Mouse (Mus musculus): Measurements from ENCODE around the gene Slc2a1. TPM values are rescaled to one million over a fixed set of nuclear protein-coding genes. Genes with fewer than 3 reads are reported as not detected.

Gene Slc2a1
- total and polyA plus RNA-seq, 2 experiments, result 6.9 to 11.1 TPM

DNA sequence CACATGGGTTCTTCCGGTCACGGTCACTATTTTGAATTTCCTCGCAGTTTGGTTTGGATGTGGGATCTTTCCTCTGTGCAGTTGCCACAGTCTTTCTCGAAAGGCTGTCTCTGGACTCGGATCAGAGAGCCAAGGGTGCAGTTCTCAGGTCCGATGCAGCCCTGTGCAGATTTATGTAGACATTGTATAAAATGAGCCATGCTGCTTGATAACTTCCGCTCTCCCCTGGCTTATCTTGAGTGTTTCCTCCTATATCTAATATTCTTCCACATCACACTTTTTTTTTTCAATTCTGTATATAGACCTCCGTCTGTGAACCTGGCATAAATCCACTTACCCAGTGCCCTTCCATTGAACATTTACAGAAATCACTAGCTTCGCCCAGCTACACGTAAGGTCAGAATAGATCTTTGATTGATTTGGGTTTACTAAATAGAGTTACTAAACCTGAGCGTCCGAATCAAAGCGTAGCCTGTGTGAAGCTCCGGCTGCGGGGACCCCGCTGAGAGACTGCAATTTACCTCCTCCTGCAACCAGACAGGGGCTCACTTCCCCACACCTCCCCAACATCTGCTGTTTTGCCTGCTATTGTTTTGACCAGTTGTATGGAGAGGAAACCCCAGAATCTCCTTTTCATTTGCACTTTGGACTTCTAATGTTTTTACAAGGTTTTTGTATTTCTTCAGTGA is 37.4 kb upstream of the Slc2a1 start:
- Histone ChIP-seq H3K4me3 (ENCODE audit: insufficient read depth, low read depth, low read length) (no peak overlapping the region), H3K79me2 (ENCODE audit: control insufficient read depth, insufficient read depth, low read length) (no peaks in the 10 kb centered on the region), H3K27me3 (ENCODE audit: control insufficient read depth, insufficient read depth, low read length) (no peaks in the 10 kb centered on the region; the same call in 1 of the 2 replicates), H3K9ac (ENCODE audit: low read depth, low read length) (no peak overlapping the region), H3K36me3 (ENCODE audit: control insufficient read depth, insufficient read depth, low read length) (no peaks in the 10 kb centered on the region), H3K4me1 (ENCODE audit: control insufficient read depth, insufficient read depth, low read length) (0 out of 2 replicates have a peak, but pooled peaks cover 2% of the 10 kb centered on the region), H3K27ac (replicated peaks; ENCODE audit: insufficient read depth, low read depth, low read length) (no peak overlapping the region)
- peak; percentile 10 for DNase-seq (ENCODE audit: extremely low read depth, low read depth, low spot score)
- WGBS, result 40% methylated on average over 16 of the region's 16 CpGs
- TF ChIP-seq POLR2A (IDR thresholded peaks at IDR 0.05; ENCODE audit: extremely low read depth, insufficient read depth, low read length) (no peak), CTCF (IDR thresholded peaks at IDR 0.05; ENCODE audit: low read depth, low read length) (no peak)

DNA sequence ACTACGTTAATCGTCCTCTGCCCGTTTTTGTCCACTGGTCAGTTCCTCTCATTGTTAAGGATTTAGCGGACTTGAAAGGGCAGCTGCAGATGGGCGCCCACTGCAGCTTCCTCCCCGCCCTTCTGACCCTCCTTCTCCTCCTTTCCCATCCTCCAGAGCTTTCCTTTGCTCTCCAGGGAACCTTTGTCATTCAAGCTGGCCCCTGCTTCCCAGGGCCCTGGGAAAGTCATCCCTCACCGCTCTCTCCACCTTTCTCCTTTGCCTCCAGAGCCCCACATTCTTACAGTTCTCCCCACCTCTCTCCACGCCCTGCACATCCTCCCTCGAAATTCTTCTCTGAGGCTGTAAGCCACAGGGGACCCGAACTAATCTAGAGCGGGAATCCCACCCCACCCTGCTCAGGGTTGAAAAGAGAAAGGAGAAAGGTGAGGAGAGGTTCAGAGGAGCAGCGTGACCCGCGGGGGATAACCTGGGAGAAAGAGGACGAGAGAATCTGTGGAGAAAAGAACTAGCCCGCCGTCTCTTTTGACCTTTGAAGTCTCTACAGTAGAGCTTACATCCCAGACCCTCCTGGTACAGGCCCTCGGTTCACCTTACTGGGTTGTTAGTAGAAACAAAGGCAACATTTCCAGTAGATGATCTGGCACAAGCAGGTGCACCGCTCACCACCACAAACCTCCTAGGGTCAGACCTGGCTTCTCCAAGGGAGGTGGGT is 36.7 kb upstream of the Slc2a1 start:
- Histone ChIP-seq H3K27ac (replicated peaks; ENCODE audit: insufficient read depth, low read depth, low read length) (no peak overlapping the region), H3K4me3 (ENCODE audit: insufficient read depth, low read depth, low read length) (no peak overlapping the region), H3K9ac (ENCODE audit: low read depth, low read length) (no peak overlapping the region), H3K4me1 (ENCODE audit: control insufficient read depth, insufficient read depth, low read length) (0 out of 2 replicates have a peak, but pooled peaks cover 2% of the 10 kb centered on the region), H3K27me3 (ENCODE audit: control insufficient read depth, insufficient read depth, low read length) (no peaks in the 10 kb centered on the region; the same call in 1 of the 2 replicates), H3K79me2 (ENCODE audit: control insufficient read depth, insufficient read depth, low read length) (no peaks in the 10 kb centered on the region), H3K36me3 (ENCODE audit: control insufficient read depth, insufficient read depth, low read length) (no peaks in the 10 kb centered on the region)
- no peak for TF ChIP-seq POLR2A (IDR thresholded peaks at IDR 0.05; ENCODE audit: extremely low read depth, insufficient read depth, low read length)
- no peak for TF ChIP-seq CTCF (IDR thresholded peaks at IDR 0.05; ENCODE audit: low read depth, low read length)
- no peak for DNase-seq (ENCODE audit: extremely low read depth, low read depth, low spot score)
- 36% methylated on average over 19 of the region's 19 CpGs for WGBS

DNA sequence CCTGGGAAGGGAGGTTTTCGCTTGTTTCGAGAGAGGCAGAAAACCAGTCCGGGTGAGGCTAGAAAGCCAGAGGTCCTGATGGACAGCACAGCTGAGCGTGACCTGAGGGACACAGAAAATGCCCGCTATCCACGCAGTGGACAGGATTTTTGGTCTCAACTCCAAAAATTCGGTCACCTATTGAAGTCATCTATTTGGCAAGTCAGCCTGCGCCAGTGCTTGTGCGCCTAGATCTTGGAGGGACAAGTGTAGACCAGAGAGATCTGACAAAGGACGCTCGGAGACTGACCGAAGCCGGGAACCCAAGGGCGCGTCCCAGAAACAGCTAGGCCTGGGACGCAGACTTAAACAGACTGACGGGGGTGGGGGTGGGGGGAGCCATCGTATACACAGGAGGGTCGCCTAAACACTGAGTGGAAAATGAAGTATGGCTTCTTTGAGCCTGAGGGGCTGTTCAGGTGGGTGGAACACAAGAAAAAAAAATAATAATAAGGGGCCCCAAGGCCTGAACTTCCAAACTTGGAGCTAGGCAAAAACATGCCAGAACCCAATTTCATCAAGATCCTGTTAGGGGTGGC is 36.1 kb upstream of the Slc2a1 start:
- no peaks in the 10 kb centered on the region for H3K79me2 ChIP-seq (ENCODE audit: control insufficient read depth, insufficient read depth, low read length)
- 0 out of 2 replicates have a peak, but pooled peaks cover 2% of the 10 kb centered on the region for H3K4me1 ChIP-seq (ENCODE audit: control insufficient read depth, insufficient read depth, low read length)
- no peak overlapping the region for H3K27ac ChIP-seq (replicated peaks; ENCODE audit: insufficient read depth, low read depth, low read length)
- 55% methylated on average over 19 of the region's 19 CpGs for WGBS
- TF ChIP-seq CTCF (IDR thresholded peaks at IDR 0.05; ENCODE audit: low read depth, low read length) (no peak), POLR2A (IDR thresholded peaks at IDR 0.05; ENCODE audit: extremely low read depth, insufficient read depth, low read length) (no peak)
- H3K27me3 ChIP-seq (ENCODE audit: control insufficient read depth, insufficient read depth, low read length), result no peaks in the 10 kb centered on the region; the same call in 1 of the 2 replicates
- no peak overlapping the region for H3K9ac ChIP-seq (ENCODE audit: low read depth, low read length)
- no peak for DNase-seq (ENCODE audit: extremely low read depth, low read depth, low spot score)
- H3K4me3 ChIP-seq (ENCODE audit: insufficient read depth, low read depth, low read length), result no peak overlapping the region
- H3K36me3 ChIP-seq (ENCODE audit: control insufficient read depth, insufficient read depth, low read length), result no peaks in the 10 kb centered on the region

DNA sequence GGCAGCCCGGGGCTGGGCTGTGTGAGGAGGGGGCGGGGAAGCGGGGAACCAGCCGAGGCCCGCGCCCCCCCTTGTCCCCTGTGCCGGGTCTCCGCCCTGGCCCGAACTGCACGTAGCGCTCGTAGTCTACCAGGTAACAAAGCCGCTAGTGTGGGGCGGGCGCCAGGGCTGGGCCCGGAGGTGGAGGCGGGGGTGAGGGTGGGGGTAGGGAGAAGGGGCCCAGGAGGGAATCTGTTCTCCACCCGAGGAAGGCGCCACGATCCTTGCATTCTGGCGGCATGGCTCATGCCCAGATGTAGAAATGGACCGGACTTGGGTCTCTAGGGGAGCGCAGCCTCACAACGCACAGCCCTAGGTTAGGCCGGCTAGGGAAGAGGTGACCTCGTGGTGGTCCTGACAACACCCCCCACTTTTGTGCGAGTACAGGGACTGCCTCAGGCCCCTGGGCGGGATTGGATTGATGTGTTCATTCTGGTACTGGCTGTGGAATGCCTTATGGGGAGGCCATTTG is 35.5 kb upstream of the Slc2a1 start:
- no peak overlapping the region for H3K27ac ChIP-seq (replicated peaks; ENCODE audit: insufficient read depth, low read depth, low read length)
- no peak overlapping the region for H3K4me3 ChIP-seq (ENCODE audit: insufficient read depth, low read depth, low read length)
- no peak overlapping the region for H3K9ac ChIP-seq (ENCODE audit: low read depth, low read length)
- no peaks in the 10 kb centered on the region for H3K79me2 ChIP-seq (ENCODE audit: control insufficient read depth, insufficient read depth, low read length)
- WGBS, result 33% methylated on average over 28 of the region's 28 CpGs
- no peak for DNase-seq (ENCODE audit: extremely low read depth, low read depth, low spot score)
- no peaks in the 10 kb centered on the region for H3K36me3 ChIP-seq (ENCODE audit: control insufficient read depth, insufficient read depth, low read length)
- TF ChIP-seq CTCF (IDR thresholded peaks at IDR 0.05; ENCODE audit: low read depth, low read length), result no peak
- no peak for TF ChIP-seq POLR2A (IDR thresholded peaks at IDR 0.05; ENCODE audit: extremely low read depth, insufficient read depth, low read length)
- H3K27me3 ChIP-seq (ENCODE audit: control insufficient read depth, insufficient read depth, low read length), result no peaks in the 10 kb centered on the region; the same call in 1 of the 2 replicates
- H3K4me1 ChIP-seq (ENCODE audit: control insufficient read depth, insufficient read depth, low read length), result 0 out of 2 replicates have a peak, but pooled peaks cover 2% of the 10 kb centered on the region

DNA sequence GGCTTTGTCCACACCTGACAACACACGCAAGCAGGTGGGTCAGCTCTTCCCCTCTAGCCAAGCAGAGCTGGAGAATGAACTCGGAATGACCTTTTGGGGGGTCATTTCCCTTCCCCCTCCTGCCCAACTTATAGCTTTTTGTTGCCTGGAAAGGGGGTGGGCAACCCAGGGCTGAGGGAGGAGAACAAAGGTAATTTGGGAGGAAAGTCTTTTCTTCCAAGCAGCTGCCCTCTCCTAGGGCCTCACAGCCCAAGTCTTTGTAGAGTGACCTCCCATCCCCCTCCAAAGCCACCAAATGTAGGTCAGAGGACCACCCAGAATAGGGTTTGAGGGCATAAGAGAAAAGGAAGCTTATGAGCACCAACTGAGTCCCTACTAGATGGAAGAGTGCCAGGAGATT is 34.9 kb upstream of the Slc2a1 start:
- no peak overlapping the region for H3K4me3 ChIP-seq (ENCODE audit: insufficient read depth, low read depth, low read length)
- TF ChIP-seq POLR2A (IDR thresholded peaks at IDR 0.05; ENCODE audit: extremely low read depth, insufficient read depth, low read length), result no peak
- H3K36me3 ChIP-seq (ENCODE audit: control insufficient read depth, insufficient read depth, low read length), result no peaks in the 10 kb centered on the region
- H3K27ac ChIP-seq (replicated peaks; ENCODE audit: insufficient read depth, low read depth, low read length), result no peak overlapping the region
- no peak overlapping the region for H3K9ac ChIP-seq (ENCODE audit: low read depth, low read length)
- no peak for DNase-seq (ENCODE audit: extremely low read depth, low read depth, low spot score)
- H3K4me1 ChIP-seq (ENCODE audit: control insufficient read depth, insufficient read depth, low read length), result 0 out of 2 replicates have a peak, but pooled peaks cover 2% of the 10 kb centered on the region
- WGBS, result 58% methylated on average over 2 of the region's 2 CpGs
- H3K27me3 ChIP-seq (ENCODE audit: control insufficient read depth, insufficient read depth, low read length), result no peaks in the 10 kb centered on the region; the same call in 1 of the 2 replicates
- H3K79me2 ChIP-seq (ENCODE audit: control insufficient read depth, insufficient read depth, low read length), result no peaks in the 10 kb centered on the region

Data from liver, adult 2 months (tissue).